Mouse (Mus musculus) liver, adult 2 months (tissue): ENCODE measurements at regions not wholly inside any gene's neighbourhood (a gene's known extent, or its start where the extent isn't known, plus 50 kb on each side); places are given as distances from the start of the nearest gene placed in this dataset.

Experiments
- CTCF ChIP-seq: fragments of 200-500 bp; IDR thresholded peaks from 2 replicates; pipeline ENCODE4 v1.5.1; 2011; ENCODE audit warnings: low read depth, low read length, control low read depth
- POLR2A ChIP-seq: fragments of 200-500 bp; IDR thresholded peaks from 2 replicates; pipeline ENCODE4 v1.6.1; 2011; ENCODE audit warnings: low read length, control low read depth; ENCODE audit not compliant: insufficient read depth; ENCODE audit errors: extremely low read depth

DNA sequence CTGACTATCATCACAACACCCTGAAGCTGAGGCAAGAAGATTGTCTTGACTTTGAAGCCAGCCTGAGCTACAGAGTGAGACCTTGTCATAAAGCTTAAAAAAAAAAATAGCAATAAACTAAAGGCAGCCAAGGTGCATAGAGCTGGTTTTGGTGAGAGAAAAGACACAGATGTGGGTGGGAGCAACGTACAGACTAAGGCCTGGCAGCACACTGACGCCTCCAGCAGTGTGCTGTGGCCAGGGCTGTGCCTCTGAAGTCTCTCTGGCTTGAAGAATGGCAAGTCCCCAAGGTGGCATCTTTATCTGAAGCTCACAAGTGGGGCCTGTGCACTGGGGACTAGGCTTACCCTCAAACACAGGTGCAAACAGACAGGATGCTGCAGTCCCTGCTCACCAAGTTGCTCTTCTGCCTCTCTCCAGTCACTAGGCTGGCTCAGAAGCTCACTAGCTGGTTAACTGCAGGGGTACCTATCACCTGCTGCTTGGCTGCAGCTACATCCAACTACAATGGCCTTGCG is 159.3 kb upstream of the Zmiz1 start:
- TF ChIP-seq CTCF (no peak), POLR2A (no peak)
